Mouse (Mus musculus): ENCODE data around the gene Nsmce4a. TPM values are rescaled to one million over a fixed set of nuclear protein-coding genes. Genes with fewer than 3 reads are reported as not detected.

Gene Nsmce4a
- polyA plus RNA-seq, 1 experiment from 2014 or later: 101 TPM

GRCm38 (mm10) chr7:130577388-130578003, 4.6 kb upstream of the Nsmce4a start, which contains the start of gene Tacc2:
TSS of gene Tacc2 (plus strand) at chr7:130577438.
- H3K4me3 ChIP-seq (ENCODE audit: low read depth, low read length): peak within 1 kb of the TSS; percentile 28
- peak within 1 kb of the TSS; percentile 61 for H3K4me2 ChIP-seq (replicated peaks; ENCODE audit: low read depth)
- H3K4me1 ChIP-seq (replicated peaks; ENCODE audit: control insufficient read depth, insufficient read depth, low read length): peaks cover 4% of the 10 kb centered on the region; the same call in 1 of the 2 replicates
- WGBS: 24% methylated on average over 15 of the region's 15 CpGs
- H3K27me3 ChIP-seq (replicated peaks; ENCODE audit: control insufficient read depth, insufficient read depth, low read length): no peaks in the 10 kb centered on the region
- no peak for TF ChIP-seq CTCF (IDR thresholded peaks at IDR 0.05; ENCODE audit: low read depth)
- no peaks in the 10 kb centered on the region for H3K9me3 ChIP-seq (ENCODE audit: control insufficient read depth)
- no peak for ATAC-seq
- H3K36me3 ChIP-seq (ENCODE audit: control insufficient read depth, insufficient read depth): no peaks in the 10 kb centered on the region
- H3K27ac ChIP-seq (ENCODE audit: low read depth, low read length): no peak within 1 kb of the TSS
- H3K9ac ChIP-seq (ENCODE audit: low read depth, low read length): no peak within 1 kb of the TSS

- ATAC-seq: no peak
- no peak overlapping the region for H3K9ac ChIP-seq (ENCODE audit: low read depth, low read length)
- peak overlapping the region; percentile 28 for H3K4me3 ChIP-seq (ENCODE audit: low read depth, low read length)
- peak overlapping the region; percentile 61 for H3K4me2 ChIP-seq (replicated peaks; ENCODE audit: low read depth)
- 0 out of 2 replicates have a peak, but pooled peaks have one; percentile 15 for TF ChIP-seq CTCF (IDR thresholded peaks at IDR 0.05; ENCODE audit: low read depth)
- H3K36me3 ChIP-seq (ENCODE audit: control insufficient read depth, insufficient read depth): no peaks in the 10 kb centered on the region
- no peaks in the 10 kb centered on the region for H3K9me3 ChIP-seq (ENCODE audit: control insufficient read depth)
- peaks cover 4% of the 10 kb centered on the region; the same call in 1 of the 2 replicates for H3K4me1 ChIP-seq (replicated peaks; ENCODE audit: control insufficient read depth, insufficient read depth, low read length)
- no peak overlapping the region for H3K27ac ChIP-seq (ENCODE audit: low read depth, low read length)
- no peaks in the 10 kb centered on the region for H3K27me3 ChIP-seq (replicated peaks; ENCODE audit: control insufficient read depth, insufficient read depth, low read length)
- 11% methylated on average over 10 of the region's 10 CpGs for WGBS
Measured at GRCm38 (mm10) chr7:130576981-130577380, 4.1 kb upstream of the Nsmce4a start.

- H3K36me3 ChIP-seq (ENCODE audit: control insufficient read depth, insufficient read depth): no peaks in the 10 kb centered on the region
- no peaks in the 10 kb centered on the region for H3K9me3 ChIP-seq (ENCODE audit: control insufficient read depth)
- WGBS: 25% methylated on average over 13 of the region's 13 CpGs
- H3K27me3 ChIP-seq (replicated peaks; ENCODE audit: control insufficient read depth, insufficient read depth, low read length): no peaks in the 10 kb centered on the region
- no peak overlapping the region for H3K4me3 ChIP-seq (ENCODE audit: low read depth, low read length)
- no peak for TF ChIP-seq CTCF (IDR thresholded peaks at IDR 0.05; ENCODE audit: low read depth)
- ATAC-seq: peak; percentile 75
- H3K4me1 ChIP-seq (replicated peaks; ENCODE audit: control insufficient read depth, insufficient read depth, low read length): peaks cover 4% of the 10 kb centered on the region; the same call in 1 of the 2 replicates
- peak overlapping the region; percentile 47 for H3K4me2 ChIP-seq (replicated peaks; ENCODE audit: low read depth)
- no peak overlapping the region; the same call in 1 of the 2 replicates for H3K9ac ChIP-seq (ENCODE audit: low read depth, low read length)
- H3K27ac ChIP-seq (ENCODE audit: low read depth, low read length): peak overlapping the region; percentile 77
Measured at GRCm38 (mm10) chr7:130574211-130574991, 1.5 kb upstream of the Nsmce4a start.

GRCm38 (mm10) chr7:130573746-130574145, 828 bp upstream of the Nsmce4a start:
- Histone ChIP-seq H3K9me3 (ENCODE audit: control insufficient read depth) (no peaks in the 10 kb centered on the region), H3K4me1 (replicated peaks; ENCODE audit: control insufficient read depth, insufficient read depth, low read length) (peaks cover 4% of the 10 kb centered on the region; the same call in 1 of the 2 replicates), H3K27ac (ENCODE audit: low read depth, low read length) (peak overlapping the region; percentile 77; the same call in 1 of the 2 replicates), H3K4me3 (ENCODE audit: low read depth, low read length) (no peak overlapping the region), H3K4me2 (replicated peaks; ENCODE audit: low read depth) (no peak overlapping the region), H3K36me3 (ENCODE audit: control insufficient read depth, insufficient read depth) (no peaks in the 10 kb centered on the region), H3K27me3 (replicated peaks; ENCODE audit: control insufficient read depth, insufficient read depth, low read length) (no peaks in the 10 kb centered on the region), H3K9ac (ENCODE audit: low read depth, low read length) (no peak overlapping the region)
- TF ChIP-seq CTCF (IDR thresholded peaks at IDR 0.05; ENCODE audit: low read depth): no peak
- WGBS: 95% methylated on average over 10 of the region's 10 CpGs
- no peak for ATAC-seq

GRCm38 (mm10) chr7:130570472-130570871, 2.4 kb downstream of the Nsmce4a start:
- H3K9ac ChIP-seq (ENCODE audit: low read depth, low read length): no peak overlapping the region
- WGBS: 43% methylated on average over 7 of the region's 7 CpGs
- no peak overlapping the region for H3K4me3 ChIP-seq (ENCODE audit: low read depth, low read length)
- peak overlapping the region; percentile 10; the same call in 1 of the 2 replicates for H3K4me2 ChIP-seq (replicated peaks; ENCODE audit: low read depth)
- H3K4me1 ChIP-seq (replicated peaks; ENCODE audit: control insufficient read depth, insufficient read depth, low read length): peaks cover 4% of the 10 kb centered on the region; the same call in 1 of the 2 replicates
- H3K27me3 ChIP-seq (replicated peaks; ENCODE audit: control insufficient read depth, insufficient read depth, low read length): no peaks in the 10 kb centered on the region
- peak; percentile 38 for ATAC-seq
- H3K27ac ChIP-seq (ENCODE audit: low read depth, low read length): peak overlapping the region; percentile 63
- no peaks in the 10 kb centered on the region for H3K36me3 ChIP-seq (ENCODE audit: control insufficient read depth, insufficient read depth)
- H3K9me3 ChIP-seq (ENCODE audit: control insufficient read depth): no peaks in the 10 kb centered on the region
- TF ChIP-seq CTCF (IDR thresholded peaks at IDR 0.05; ENCODE audit: low read depth): no peak

GRCm38 (mm10) chr7:130568783-130569436, 4.0 kb downstream of the Nsmce4a start:
- WGBS: 29% methylated on average over 9 of the region's 9 CpGs

More at GRCm38 (mm10) chr7:130568783-130569436, 4.0 kb downstream of the Nsmce4a start:
- H3K4me1 ChIP-seq (replicated peaks; ENCODE audit: control insufficient read depth, insufficient read depth, low read length): no peaks in the 10 kb centered on the region
- H3K4me3 ChIP-seq (ENCODE audit: low read depth, low read length): no peak overlapping the region
- no peaks in the 10 kb centered on the region for H3K27me3 ChIP-seq (replicated peaks; ENCODE audit: control insufficient read depth, insufficient read depth, low read length)
- no peaks in the 10 kb centered on the region for H3K9me3 ChIP-seq (ENCODE audit: control insufficient read depth)
- ATAC-seq: peak; percentile 40
- H3K4me2 ChIP-seq (replicated peaks; ENCODE audit: low read depth): no peak overlapping the region
- TF ChIP-seq CTCF (IDR thresholded peaks at IDR 0.05; ENCODE audit: low read depth): no peak
- no peaks in the 10 kb centered on the region for H3K36me3 ChIP-seq (ENCODE audit: control insufficient read depth, insufficient read depth)
- H3K27ac ChIP-seq (ENCODE audit: low read depth, low read length): peak overlapping the region; percentile 60
- H3K9ac ChIP-seq (ENCODE audit: low read depth, low read length): no peak overlapping the region
